Mouse (Mus musculus): ENCODE data around the gene Pin4.

- TF ChIP-seq CTCF (IDR thresholded peaks at IDR 0.05; ENCODE audit: low read depth, low read length) (no peak), GATA1 (IDR thresholded peaks at IDR 0.05; ENCODE audit: borderline replicate concordance, low read length) (no peak)
Observed at GRCm38 (mm10) chrX:102073605-102074325, 45.5 kb upstream of the Pin4 start.

Measured in G1E (cell line).